Mouse (Mus musculus) T-helper 1 cell (primary cell): Measurements from ENCODE around the gene Hnrnpl.

Experiments
- in situ Hi-C: fragments of 300-600 bp; cut with MboI, MseI; formaldehyde crosslinking; loops from one replicate; pipeline ENCODE4 v1.15.1; 2025; ENCODE audit warnings: high pct_unique_total_duplicates

Hnrnpl gene

GRCm38 (mm10) chr7:28826402-28826772, 18.0 kb downstream of the Hnrnpl start:
- in situ Hi-C loops, result loop anchor here (10.0 kb wide), 1 partner anchor 1598 kb away; the partner anchor contains the start of gene Nfkbid

GRCm38 (mm10) chr7:28827338-28827737, 19.0 kb downstream of the Hnrnpl start:
- in situ Hi-C loops, result loop anchor here (10.0 kb wide), 1 partner anchor 1597 kb away; the partner anchor contains the start of gene Nfkbid

- in situ Hi-C loops, result loop anchor here (10.0 kb wide), 1 partner anchor 1595 kb away; the partner anchor contains the start of gene Nfkbid
Observed at GRCm38 (mm10) chr7:28829821-28830220, 21.5 kb downstream of the Hnrnpl start.

DNA sequence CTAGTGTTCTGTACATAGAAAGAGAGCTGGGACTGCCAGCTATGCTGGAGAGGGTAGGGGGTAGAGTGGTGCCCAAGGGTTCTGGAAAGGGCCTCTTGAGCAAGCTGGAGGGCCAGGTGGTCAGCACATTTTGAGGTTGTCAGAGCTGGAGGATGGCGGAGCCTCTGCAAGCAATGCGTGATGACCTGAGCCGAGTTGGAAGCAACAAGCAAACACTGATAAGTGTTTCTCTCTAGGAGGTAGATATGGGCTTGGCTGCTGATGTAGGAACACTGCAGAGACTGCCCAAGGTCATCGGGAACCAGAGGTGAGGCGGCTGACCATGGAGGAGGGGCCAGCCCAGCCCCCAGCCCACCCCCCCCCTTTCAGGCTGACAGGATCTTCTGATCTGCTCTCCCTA, 22.6 kb downstream of the Hnrnpl start:
- in situ Hi-C loops, result no loop called here

GRCm38 (mm10) chr7:28831411-28832125, 23.2 kb downstream of the Hnrnpl start:
- in situ Hi-C loops, result no loop called here

GRCm38 (mm10) chr7:28832137-28832536, 23.8 kb downstream of the Hnrnpl start:
- in situ Hi-C loops, result no loop called here

DNA sequence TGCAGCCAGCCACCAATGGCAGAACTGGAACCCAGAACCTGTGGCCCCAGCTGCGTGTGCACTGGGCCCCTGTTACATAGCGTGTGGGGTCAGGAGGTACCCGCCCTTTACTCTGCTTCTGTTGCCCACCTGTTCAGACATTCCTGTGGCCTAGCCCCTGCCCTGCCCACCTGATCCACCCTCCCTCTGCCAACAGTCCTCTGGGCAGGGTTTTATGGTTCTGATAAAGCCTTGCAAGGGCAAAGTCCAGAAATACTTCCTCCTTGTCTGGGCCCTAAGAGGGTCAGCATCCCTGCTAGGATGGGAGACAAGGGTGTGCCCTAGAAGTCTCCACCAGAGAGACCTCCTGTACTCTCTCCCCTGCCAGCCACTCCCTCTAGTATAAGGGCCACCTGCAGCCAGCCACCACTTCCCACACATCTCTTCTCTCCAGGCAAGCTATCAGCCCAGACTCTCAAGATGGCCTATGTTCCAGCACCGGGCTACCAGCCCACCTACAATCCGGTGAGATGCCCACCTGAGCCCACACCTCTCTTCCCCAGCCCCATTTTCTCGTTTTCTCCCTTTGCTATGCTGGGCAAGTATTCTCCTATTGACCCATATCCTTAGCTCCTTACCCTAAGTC, 25.5 kb downstream of the Hnrnpl start, which contains the start of gene Lgals4:
Gene Lgals4, plus strand, starts transcription at position 132 of the 625 bp plus-strand sequence.
- in situ Hi-C loops, result no loop called here

DNA sequence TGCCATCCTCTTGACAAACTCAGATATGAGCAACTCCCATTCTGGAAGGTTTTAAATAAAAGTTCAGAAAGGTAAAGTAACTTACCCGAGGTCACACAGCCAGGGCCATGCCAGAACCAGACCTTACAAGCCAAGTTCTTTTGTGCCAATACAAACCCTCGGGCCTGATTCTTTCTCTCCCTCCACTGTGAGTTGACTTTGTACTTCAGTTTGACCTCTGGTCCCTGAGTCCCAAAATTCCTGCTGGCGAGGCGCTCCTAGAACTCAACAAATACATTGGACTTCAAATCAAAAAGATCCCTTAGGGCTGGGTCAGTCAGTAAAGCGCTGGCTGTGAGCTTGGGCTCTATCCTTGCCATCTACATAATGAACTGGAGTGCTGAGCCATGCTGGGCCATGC, 28.6 kb downstream of the Hnrnpl start:
- in situ Hi-C loops, result no loop called here

GRCm38 (mm10) chr7:28838331-28838730, 30.0 kb downstream of the Hnrnpl start:
- in situ Hi-C loops, result no loop called here

DNA sequence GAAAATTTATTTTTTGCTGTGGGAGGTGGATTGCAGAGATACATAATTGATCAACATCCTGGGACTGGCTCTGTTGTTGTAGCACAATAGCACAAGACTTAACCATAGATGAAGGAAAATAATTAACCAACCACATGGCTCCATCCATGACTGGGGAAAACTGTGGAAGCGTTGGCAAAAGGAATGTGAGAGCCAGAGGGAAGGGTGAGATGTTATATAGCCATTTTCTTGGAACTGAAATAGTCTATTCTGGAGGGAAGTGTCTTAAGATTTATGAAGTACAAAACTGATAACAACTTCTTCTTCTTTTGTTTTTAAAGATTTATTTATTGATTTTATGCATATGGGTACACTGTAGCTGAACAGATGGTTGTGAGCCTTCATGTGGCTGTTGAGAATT, 38.9 kb downstream of the Hnrnpl start:
- in situ Hi-C loops, result no loop called here

- in situ Hi-C loops, result loop anchor here (5.0 kb wide), 1 partner anchor 742 kb away; no protein-coding TSS in a partner anchor
Observed at GRCm38 (mm10) chr7:28849700-28850236, 41.4 kb downstream of the Hnrnpl start.

DNA sequence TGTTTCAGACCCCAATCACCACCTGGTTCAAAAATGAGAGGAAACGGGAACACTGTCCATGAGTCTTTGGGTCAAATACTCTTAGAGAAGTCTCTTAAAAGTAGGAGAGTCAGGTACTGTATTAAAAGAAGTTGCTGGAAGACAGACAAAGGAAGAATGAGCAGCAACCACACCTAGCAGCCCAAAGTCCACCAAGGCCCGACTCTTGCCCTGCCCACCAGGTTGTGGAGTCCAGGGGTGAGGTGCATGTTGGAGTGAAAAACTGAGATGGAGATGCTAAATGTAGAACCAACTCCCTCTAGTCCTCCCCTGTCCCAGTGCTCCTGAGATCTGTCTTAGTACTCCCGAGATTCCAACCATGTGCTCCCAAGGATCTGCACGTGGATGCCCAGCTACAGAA, 42.3 kb downstream of the Hnrnpl start:
- in situ Hi-C loops, result loop anchor here (5.0 kb wide), 1 partner anchor 743 kb away; no protein-coding TSS in a partner anchor

GRCm38 (mm10) chr7:28859953-28860352, 51.6 kb downstream of the Hnrnpl start:
- in situ Hi-C loops, result loop anchor here (10.0 kb wide), 1 partner anchor 65 kb away; no protein-coding TSS in a partner anchor

DNA sequence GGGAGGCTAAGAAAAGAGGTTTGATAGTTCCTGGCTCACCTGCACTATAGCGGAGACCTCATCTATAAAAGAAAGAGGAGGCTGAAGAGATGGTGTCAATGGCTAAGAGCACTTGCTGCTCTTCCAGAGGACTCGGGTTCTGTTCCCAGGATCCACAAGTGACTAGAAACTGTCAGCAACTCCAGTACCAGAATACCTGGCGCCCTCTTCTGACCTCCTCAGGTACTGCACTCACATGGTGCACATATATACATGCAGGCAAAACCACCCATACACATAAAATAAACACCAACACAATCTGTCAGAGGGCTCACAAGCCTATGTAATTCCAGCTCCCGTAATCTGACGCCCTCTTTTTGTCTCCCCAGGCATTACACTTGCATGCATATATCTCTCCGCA, 52.6 kb downstream of the Hnrnpl start:
- in situ Hi-C loops, result loop anchor here (10.0 kb wide), 1 partner anchor 66 kb away; no protein-coding TSS in a partner anchor

DNA sequence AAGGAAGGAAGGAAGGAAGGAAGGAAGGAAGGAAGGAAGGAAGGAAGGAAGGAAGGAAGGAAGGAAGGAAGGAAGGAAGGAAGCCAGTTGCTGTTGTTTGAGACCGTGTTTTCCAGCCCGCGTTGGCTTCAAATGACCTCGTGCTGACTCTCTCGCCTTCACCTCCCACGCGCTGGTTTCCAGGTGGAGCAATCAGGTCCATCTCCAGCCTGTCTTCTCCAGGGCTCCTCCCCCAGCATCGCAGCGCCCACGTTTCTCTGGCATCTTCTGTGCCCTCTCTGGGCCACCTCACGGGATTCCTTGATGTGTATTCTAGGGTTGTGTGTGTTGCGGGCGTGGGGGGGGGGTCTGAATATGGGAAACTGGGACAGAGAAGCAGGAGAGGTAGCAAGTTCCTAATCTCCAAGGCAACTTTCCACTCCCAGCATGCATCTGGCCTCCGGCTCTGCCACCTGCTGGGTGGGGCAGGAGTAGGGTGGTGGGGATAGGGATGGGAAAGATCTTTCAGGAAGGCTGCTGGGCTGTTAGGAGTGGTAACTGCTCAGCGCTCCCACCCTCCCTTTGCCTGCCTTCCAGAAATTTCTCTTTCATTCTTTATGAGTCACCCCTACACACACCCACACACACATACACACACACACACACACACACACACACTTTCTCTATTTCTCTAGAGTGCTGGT, 54.6 kb downstream of the Hnrnpl start:
- in situ Hi-C loops, result loop anchor here (10.0 kb wide), 1 partner anchor 68 kb away; no protein-coding TSS in a partner anchor

DNA sequence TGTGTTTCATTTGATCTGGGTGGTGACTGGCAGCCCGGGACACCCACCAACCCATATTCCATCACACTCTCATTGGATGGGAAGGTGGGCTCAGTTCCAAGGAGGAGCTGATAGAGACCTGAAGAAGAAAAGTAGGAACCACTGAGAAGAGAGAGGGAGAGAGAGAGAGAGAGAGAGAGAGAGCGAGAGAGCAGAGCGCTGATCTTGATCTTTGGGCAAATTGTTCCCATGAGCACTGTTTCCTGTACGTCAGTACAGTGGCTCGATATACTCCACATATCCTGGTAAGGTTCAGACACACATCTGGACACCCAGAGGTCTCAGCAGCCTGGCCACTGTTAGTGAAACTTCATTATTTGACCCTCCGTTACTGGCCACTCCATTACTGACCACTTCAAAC, 55.2 kb downstream of the Hnrnpl start, which contains the start of gene Lgals7:
Gene Lgals7, plus strand, starts transcription at position 314 of the 400 bp plus-strand sequence.
- in situ Hi-C loops, result loop anchor here (10.0 kb wide), 1 partner anchor 69 kb away; no protein-coding TSS in a partner anchor

DNA sequence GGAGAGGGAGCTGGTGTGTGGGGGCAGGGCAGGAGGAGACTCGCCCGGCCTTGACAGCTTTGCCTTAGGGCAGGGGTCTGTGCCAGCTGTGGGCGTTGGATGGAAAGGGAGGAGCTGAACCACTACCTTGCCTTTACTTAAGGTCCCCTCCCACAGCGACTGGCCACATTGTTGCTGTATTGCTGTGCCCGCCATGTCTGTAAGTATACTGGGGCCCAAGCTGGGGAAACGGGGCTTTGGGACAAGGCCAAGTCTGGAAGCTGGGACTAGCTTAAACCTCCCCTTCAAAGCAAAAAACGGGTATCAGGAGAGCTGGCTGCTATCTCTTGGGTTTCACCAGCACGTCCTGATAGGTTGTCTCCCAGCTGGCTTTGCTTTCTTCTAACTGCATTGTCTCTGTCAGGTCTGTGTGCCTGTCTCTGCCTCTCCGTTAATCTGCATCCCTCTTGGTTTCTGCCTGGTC, 56.0 kb downstream of the Hnrnpl start:
- in situ Hi-C loops, result loop anchor here (10.0 kb wide), 1 partner anchor 70 kb away; no protein-coding TSS in a partner anchor

- in situ Hi-C loops, result loop anchor here (5.0 to 10.0 kb wide), 2 partner anchors 43 to 71 kb away; no protein-coding TSS in a partner anchor
Observed at GRCm38 (mm10) chr7:28865481-28866300, 57.4 kb downstream of the Hnrnpl start.

GRCm38 (mm10) chr7:28866769-28867507, 58.6 kb downstream of the Hnrnpl start:
- in situ Hi-C loops, result loop anchor here (5.0 to 10.0 kb wide), 2 partner anchors 45 to 72 kb away; no protein-coding TSS in a partner anchor
